Mouse (Mus musculus): Measurements from ENCODE around the gene Fgf10.

GRCm38 (mm10) chr13:118695103-118695502 is 25.5 kb downstream of the Fgf10 start:
- TF ChIP-seq CTCF (IDR thresholded peaks at IDR 0.05; ENCODE audit: low read depth, low read length) (no peak), POLR2A (IDR thresholded peaks at IDR 0.05; ENCODE audit: extremely low read depth, insufficient read depth, low read length) (no peak)

Measured in liver, adult 2 months (tissue).